Mouse (Mus musculus) cerebral cortex, adult 2 months (tissue): ENCODE results near the gene Elavl3.

Source experiments
- WGBS: fragments of 180-500 bp; shearing (Covaris S2); methylation state at CpG from one replicate; pipeline ENCODE4 v1.1.7; 2018; 5-methylcytosine and 5-hydroxymethylcytosine counted together

Elavl3 gene

GRCm38 (mm10) chr9:22058011-22058424, 6.2 kb upstream of the Elavl3 start:
- 57% methylated on average over 9 of the region's 9 CpGs for WGBS

- 96% methylated on average over 9 of the region's 9 CpGs for WGBS
Measured at GRCm38 (mm10) chr9:22057031-22057517, 5.3 kb upstream of the Elavl3 start.

- 72% methylated on average over 9 of the region's 9 CpGs for WGBS
Measured at GRCm38 (mm10) chr9:22056303-22056910, 4.6 kb upstream of the Elavl3 start.

- WGBS: 37% methylated on average over 29 of the region's 29 CpGs
Measured at GRCm38 (mm10) chr9:22055713-22056112, 3.9 kb upstream of the Elavl3 start.

- 1% methylated on average over 32 of the region's 32 CpGs for WGBS
Measured at GRCm38 (mm10) chr9:22054411-22055076, 2.7 kb upstream of the Elavl3 start.

- WGBS: 31% methylated on average over 7 of the region's 7 CpGs
Measured at GRCm38 (mm10) chr9:22053657-22054056, 1.8 kb upstream of the Elavl3 start.

GRCm38 (mm10) chr9:22051161-22051957, 464 bp downstream of the Elavl3 start:
- 3% methylated on average over 65 of the region's 67 CpGs for WGBS

GRCm38 (mm10) chr9:22050351-22050889, 1.4 kb downstream of the Elavl3 start:
- 2% methylated on average over 40 of the region's 43 CpGs for WGBS

- 27% methylated on average over 4 of the region's 4 CpGs for WGBS
Measured at GRCm38 (mm10) chr9:22049721-22050270, 2.0 kb downstream of the Elavl3 start.

GRCm38 (mm10) chr9:22049315-22049714, 2.5 kb downstream of the Elavl3 start:
- 33% methylated on average over 11 of the region's 11 CpGs for WGBS

- 42% methylated on average over 9 of the region's 9 CpGs for WGBS
Measured at GRCm38 (mm10) chr9:22047329-22047728, 4.5 kb downstream of the Elavl3 start.

GRCm38 (mm10) chr9:22041832-22042231, 10.0 kb downstream of the Elavl3 start:
- 60% methylated on average over 2 of the region's 2 CpGs for WGBS

- 68% methylated on average over 10 of the region's 10 CpGs for WGBS
Measured at GRCm38 (mm10) chr9:22037826-22038225, 14.0 kb downstream of the Elavl3 start.

GRCm38 (mm10) chr9:22035300-22036044, 16.4 kb downstream of the Elavl3 start:
- WGBS: 54% methylated on average over 6 of the region's 6 CpGs

- WGBS: 62% methylated on average over 9 of the region's 9 CpGs
Measured at GRCm38 (mm10) chr9:22030386-22030785, 21.4 kb downstream of the Elavl3 start.

GRCm38 (mm10) chr9:22028467-22028866, 23.4 kb downstream of the Elavl3 start:
- WGBS: 32% methylated on average over 7 of the region's 7 CpGs

GRCm38 (mm10) chr9:22024592-22024991, 27.2 kb downstream of the Elavl3 start:
- WGBS: 61% methylated on average over 8 of the region's 8 CpGs

- 60% methylated on average over 7 of the region's 7 CpGs for WGBS
Measured at GRCm38 (mm10) chr9:22017208-22017825, 34.5 kb downstream of the Elavl3 start.

- 53% methylated on average over 10 of the region's 10 CpGs for WGBS
Measured at GRCm38 (mm10) chr9:22016245-22016644, 35.6 kb downstream of the Elavl3 start.

- WGBS: 82% methylated on average over 13 of the region's 13 CpGs
Measured at GRCm38 (mm10) chr9:22012731-22013130, 39.1 kb downstream of the Elavl3 start.

- WGBS: 60% methylated on average over 5 of the region's 5 CpGs
Measured at GRCm38 (mm10) chr9:22011055-22011454, 40.8 kb downstream of the Elavl3 start.
